Mouse (Mus musculus) neural tube, embryonic 14.5 days (tissue): ENCODE measurements around the gene Nme8. TPM values are rescaled to one million over a fixed set of nuclear protein-coding genes. Genes with fewer than 3 reads are reported as not detected.

Experiments used
- ATAC-seq: fragments of 200-750 bp; cut with Nextera tagmentation; 2 replicates; pipeline ENCODE4 v1.8.0; 2017; ENCODE audit warnings: low read depth, mild to moderate bottlenecking, moderate TSS enrichment, moderate library complexity
- H3K27ac ChIP-seq: fragments of 300-500 bp; sonication (generic); 2 replicates; pipeline ENCODE4 v1.5.1; 2014; ENCODE audit warnings: low read depth, mild to moderate bottlenecking, control low read depth, low read length, moderate library complexity, mixed read lengths
- H3K27me3 ChIP-seq: fragments of 300-500 bp; sonication (generic); 2 replicates; pipeline ENCODE4 v1.6.1; 2014; ENCODE audit warnings: low read length; ENCODE audit not compliant: control insufficient read depth, insufficient read depth
- H3K36me3 ChIP-seq: fragments of 300-500 bp; sonication (generic); 2 replicates; pipeline ENCODE4 v1.6.1; 2014; ENCODE audit warnings: low read length, mixed read lengths; ENCODE audit not compliant: control insufficient read depth, insufficient read depth
- H3K4me1 ChIP-seq: fragments of 300-500 bp; sonication (generic); 2 replicates; pipeline ENCODE4 v1.6.1; 2014; ENCODE audit warnings: low read length; ENCODE audit not compliant: control insufficient read depth, insufficient read depth
- H3K4me2 ChIP-seq: fragments of 300-500 bp; sonication (generic); 2 replicates; pipeline ENCODE4 v1.6.1; 2014; ENCODE audit warnings: mild to moderate bottlenecking, low read depth, low read length, control low read depth
- H3K4me3 ChIP-seq: fragments of 300-500 bp; sonication (generic); 2 replicates; pipeline ENCODE4 v1.5.1; 2014; ENCODE audit warnings: low read depth, low read length, control low read depth, mixed read lengths
- H3K9ac ChIP-seq: fragments of 300-500 bp; sonication (generic); replicated peaks from 2 replicates; pipeline ENCODE4 v1.6.1; 2014; ENCODE audit warnings: low read depth, mild to moderate bottlenecking, control low read depth, low read length, mixed read lengths
- H3K9me3 ChIP-seq: fragments of 300-500 bp; sonication (generic); 2 replicates; pipeline ENCODE4 v1.6.1; 2016; ENCODE audit warnings: low read length; ENCODE audit not compliant: control insufficient read depth
- WGBS: fragments of 180-500 bp; shearing (Covaris S2); extraction: QIAGEN DNeasy Blood & Tissue Kit; methylation state at CpG from one replicate; pipeline ENCODE4 v1.1.7; 2014; 5-methylcytosine and 5-hydroxymethylcytosine counted together
- polyA plus RNA-seq: library from polyadenylated mRNA; unstranded; fragments of >200 nt; fragmentation: Nextera tagmentation; extraction: Ambion mirVana; gene quantifications from 2 replicates; pipeline ENCODE4 v1.2.1, GENCODE M21; 2014

Gene Nme8
- polyA plus RNA-seq, 1 experiment from 2014 or later, result not detected

GRCm38 (mm10) chr13:19700733-19701442, 3.3 kb upstream of the Nme8 start:
- no peaks in the 10 kb centered on the region for H3K4me1 ChIP-seq
- no peak for ATAC-seq
- H3K27ac ChIP-seq, result no peak overlapping the region
- no peak overlapping the region for H3K9ac ChIP-seq
- H3K9me3 ChIP-seq, result no peaks in the 10 kb centered on the region
- H3K36me3 ChIP-seq, result no peaks in the 10 kb centered on the region
- WGBS, result 81% methylated on average over 4 of the region's 4 CpGs
- H3K27me3 ChIP-seq, result no peaks in the 10 kb centered on the region
- H3K4me2 ChIP-seq, result no peak overlapping the region
- no peak overlapping the region for H3K4me3 ChIP-seq

GRCm38 (mm10) chr13:19698524-19699173, 1.1 kb upstream of the Nme8 start:
- no peak overlapping the region for H3K4me2 ChIP-seq
- no peak overlapping the region for H3K4me3 ChIP-seq
- no peak overlapping the region for H3K9ac ChIP-seq
- H3K9me3 ChIP-seq, result no peaks in the 10 kb centered on the region
- WGBS, result 29% methylated on average over 12 of the region's 12 CpGs
- no peak overlapping the region for H3K27ac ChIP-seq
- 0 out of 2 replicates have a peak, but pooled peaks have one; percentile 57 for ATAC-seq
- H3K36me3 ChIP-seq, result no peaks in the 10 kb centered on the region
- no peaks in the 10 kb centered on the region for H3K27me3 ChIP-seq
- H3K4me1 ChIP-seq, result no peaks in the 10 kb centered on the region

GRCm38 (mm10) chr13:19690417-19690816, 7.2 kb downstream of the Nme8 start:
- Histone ChIP-seq H3K36me3 (no peaks in the 10 kb centered on the region), H3K9ac (no peak overlapping the region), H3K27ac (no peak overlapping the region), H3K4me3 (no peak overlapping the region), H3K27me3 (no peaks in the 10 kb centered on the region), H3K4me2 (no peak overlapping the region), H3K4me1 (no peaks in the 10 kb centered on the region), H3K9me3 (no peaks in the 10 kb centered on the region)
- WGBS, result 86% methylated on average over 6 of the region's 6 CpGs
- ATAC-seq, result no peak

- no peak for ATAC-seq
- Histone ChIP-seq H3K9me3 (no peaks in the 10 kb centered on the region), H3K9ac (no peak overlapping the region), H3K27ac (no peak overlapping the region), H3K36me3 (no peaks in the 10 kb centered on the region), H3K4me1 (no peaks in the 10 kb centered on the region), H3K4me3 (no peak overlapping the region), H3K27me3 (no peaks in the 10 kb centered on the region), H3K4me2 (no peak overlapping the region)
- 68% methylated on average over 3 of the region's 3 CpGs for WGBS
Measured at GRCm38 (mm10) chr13:19689971-19690370, 7.6 kb downstream of the Nme8 start.

- no peak overlapping the region for H3K4me2 ChIP-seq
- ATAC-seq, result peak; percentile 76
- no peak overlapping the region for H3K27ac ChIP-seq
- H3K9ac ChIP-seq, result no peak overlapping the region
- no peaks in the 10 kb centered on the region for H3K9me3 ChIP-seq
- no peaks in the 10 kb centered on the region for H3K27me3 ChIP-seq
- 60% methylated on average over 2 of the region's 2 CpGs for WGBS
- no peaks in the 10 kb centered on the region for H3K36me3 ChIP-seq
- no peak overlapping the region for H3K4me3 ChIP-seq
- H3K4me1 ChIP-seq, result no peaks in the 10 kb centered on the region
Measured at GRCm38 (mm10) chr13:19684007-19684406, 13.6 kb downstream of the Nme8 start.

- Histone ChIP-seq H3K36me3 (no peaks in the 10 kb centered on the region), H3K4me2 (no peak overlapping the region), H3K4me1 (no peaks in the 10 kb centered on the region), H3K9me3 (no peaks in the 10 kb centered on the region), H3K9ac (no peak overlapping the region), H3K27me3 (no peaks in the 10 kb centered on the region), H3K27ac (peak overlapping the region; percentile 57; the same call in 1 of the 2 replicates), H3K4me3 (no peak overlapping the region)
- ATAC-seq, result peak; percentile 95
- 52% methylated on average over 8 of the region's 8 CpGs for WGBS
Measured at GRCm38 (mm10) chr13:19682879-19683640, 14.5 kb downstream of the Nme8 start.

- no peaks in the 10 kb centered on the region for H3K9me3 ChIP-seq
- H3K36me3 ChIP-seq, result no peaks in the 10 kb centered on the region
- no peaks in the 10 kb centered on the region for H3K4me1 ChIP-seq
- no peaks in the 10 kb centered on the region for H3K27me3 ChIP-seq
- no peak overlapping the region for H3K4me3 ChIP-seq
- no peak overlapping the region for H3K9ac ChIP-seq
- no peak overlapping the region for H3K4me2 ChIP-seq
- H3K27ac ChIP-seq, result no peak overlapping the region
- ATAC-seq, result no peak
Measured at GRCm38 (mm10) chr13:19674601-19675000, 23.0 kb downstream of the Nme8 start.

- Histone ChIP-seq H3K9me3 (no peaks in the 10 kb centered on the region), H3K4me3 (no peak overlapping the region), H3K36me3 (no peaks in the 10 kb centered on the region), H3K27ac (no peak overlapping the region), H3K27me3 (no peaks in the 10 kb centered on the region), H3K4me2 (no peak overlapping the region), H3K9ac (no peak overlapping the region), H3K4me1 (no peaks in the 10 kb centered on the region)
- no peak for ATAC-seq
- 89% methylated on average over 3 of the region's 3 CpGs for WGBS
Measured at GRCm38 (mm10) chr13:19674025-19674424, 23.6 kb downstream of the Nme8 start.
